Mouse (Mus musculus) lung, embryonic 16.5 days (tissue): ENCODE measurements around the gene Por. TPM values are rescaled to one million over a fixed set of nuclear protein-coding genes. Genes with fewer than 3 reads are reported as not detected.

ENCODE experiments used
- ATAC-seq: fragments of 200-750 bp; cut with Nextera tagmentation; 2 replicates; pipeline ENCODE4 v1.8.0; 2017; ENCODE audit warnings: low read depth, mild to moderate bottlenecking, moderate library complexity
- H3K27ac ChIP-seq: fragments of 300-500 bp; sonication (generic); 2 replicates; pipeline ENCODE4 v1.5.1; 2014; ENCODE audit warnings: mild to moderate bottlenecking, control low read depth, low read length
- H3K27me3 ChIP-seq: fragments of 300-500 bp; sonication (generic); 2 replicates; pipeline ENCODE4 v1.6.1; 2014; ENCODE audit warnings: low read depth, low read length, mixed read lengths; ENCODE audit not compliant: control insufficient read depth, insufficient read depth
- H3K36me3 ChIP-seq: fragments of 300-500 bp; sonication (generic); 2 replicates; pipeline ENCODE4 v1.6.1; 2014; ENCODE audit warnings: low read length; ENCODE audit not compliant: control insufficient read depth, insufficient read depth
- H3K4me1 ChIP-seq: fragments of 300-500 bp; sonication (generic); replicated peaks from 2 replicates; pipeline ENCODE4 v1.6.1; 2014; ENCODE audit warnings: low read length, mixed read lengths; ENCODE audit not compliant: control insufficient read depth, insufficient read depth
- H3K4me2 ChIP-seq: fragments of 300-500 bp; sonication (generic); 2 replicates; pipeline ENCODE4 v1.6.1; 2014; ENCODE audit warnings: low read depth, low read length, control low read depth
- H3K4me3 ChIP-seq: fragments of 300-500 bp; sonication (generic); 2 replicates; pipeline ENCODE4 v1.5.1; 2014; ENCODE audit warnings: mild to moderate bottlenecking, low read length, control low read depth
- H3K9ac ChIP-seq: fragments of 300-500 bp; sonication (generic); 2 replicates; pipeline ENCODE4 v1.6.1; 2014; ENCODE audit warnings: low read length, control low read depth
- H3K9me3 ChIP-seq: fragments of 300-500 bp; sonication (generic); 2 replicates; pipeline ENCODE4 v1.6.1; 2016; ENCODE audit warnings: low read length; ENCODE audit not compliant: control insufficient read depth
- WGBS: fragments of 180-500 bp; shearing (Covaris S2); extraction: QIAGEN DNeasy Blood & Tissue Kit; methylation state at CpG from one replicate; pipeline ENCODE4 v1.1.7; 2014; 5-methylcytosine and 5-hydroxymethylcytosine counted together
- polyA plus RNA-seq: library from polyadenylated mRNA; unstranded; fragments of >200 nt; fragmentation: Nextera tagmentation; extraction: Ambion mirVana; gene quantifications from 2 replicates; pipeline ENCODE4 v1.2.1, GENCODE M21; 2015

Por gene
- polyA plus RNA-seq, 1 experiment from 2014 or later, result 77.4 TPM

DNA sequence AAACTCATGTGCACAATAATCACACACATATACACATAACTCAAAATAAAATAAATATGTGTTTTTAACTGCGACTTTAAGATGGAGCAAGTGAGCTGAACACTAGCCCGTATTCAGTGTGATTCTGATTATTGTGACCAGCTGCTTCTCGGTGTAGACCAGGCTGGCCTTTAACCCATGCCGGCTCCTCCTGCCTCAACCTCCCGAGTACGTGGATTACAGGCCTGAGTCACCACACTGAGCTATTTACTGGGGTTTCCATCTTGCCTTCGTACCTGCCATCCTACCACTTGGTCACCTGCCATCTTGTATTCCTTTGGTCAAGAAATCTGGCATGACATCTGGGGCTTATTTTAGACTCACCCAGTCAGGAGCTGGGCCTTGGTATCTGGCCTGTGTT is 33.6 kb downstream of the Por start:
- peaks cover 2% of the 10 kb centered on the region; the same call in 1 of the 2 replicates for H3K36me3 ChIP-seq
- H3K4me3 ChIP-seq, result no peak overlapping the region
- peaks cover 7% of the 10 kb centered on the region for H3K4me1 ChIP-seq
- H3K27me3 ChIP-seq, result no peaks in the 10 kb centered on the region
- H3K9ac ChIP-seq, result no peak overlapping the region
- no peaks in the 10 kb centered on the region for H3K9me3 ChIP-seq
- 93% methylated on average over 7 of the region's 7 CpGs for WGBS
- H3K4me2 ChIP-seq, result no peak overlapping the region
- no peak for ATAC-seq
- no peak overlapping the region for H3K27ac ChIP-seq

DNA sequence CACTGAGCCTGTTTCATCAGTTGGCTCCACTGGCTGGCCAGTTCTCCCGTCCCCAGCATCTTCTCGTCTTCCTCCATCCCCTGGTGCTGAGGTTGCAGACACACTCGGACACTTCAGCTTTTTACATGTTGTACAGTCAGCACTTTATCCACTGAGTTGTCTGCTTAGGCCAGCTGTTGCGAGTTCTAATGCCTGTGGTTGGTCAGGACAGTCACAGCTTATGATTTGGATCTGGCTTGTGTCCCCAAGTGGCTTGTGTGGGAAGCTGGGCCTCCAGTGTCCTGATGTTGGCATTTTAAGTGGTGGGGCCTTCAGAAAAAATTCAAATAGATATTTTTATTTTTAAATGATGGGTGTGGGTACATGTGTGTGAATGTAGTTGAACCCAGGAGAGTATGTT is 35.5 kb downstream of the Por start:
- H3K36me3 ChIP-seq, result peaks cover 4% of the 10 kb centered on the region; the same call in 1 of the 2 replicates
- no peak for ATAC-seq
- H3K27me3 ChIP-seq, result no peaks in the 10 kb centered on the region
- no peak overlapping the region for H3K9ac ChIP-seq
- no peak overlapping the region for H3K4me3 ChIP-seq
- no peak overlapping the region for H3K4me2 ChIP-seq
- no peak overlapping the region for H3K27ac ChIP-seq
- peaks cover 7% of the 10 kb centered on the region for H3K4me1 ChIP-seq
- H3K9me3 ChIP-seq, result no peaks in the 10 kb centered on the region
- WGBS, result 89% methylated on average over 4 of the region's 4 CpGs

DNA sequence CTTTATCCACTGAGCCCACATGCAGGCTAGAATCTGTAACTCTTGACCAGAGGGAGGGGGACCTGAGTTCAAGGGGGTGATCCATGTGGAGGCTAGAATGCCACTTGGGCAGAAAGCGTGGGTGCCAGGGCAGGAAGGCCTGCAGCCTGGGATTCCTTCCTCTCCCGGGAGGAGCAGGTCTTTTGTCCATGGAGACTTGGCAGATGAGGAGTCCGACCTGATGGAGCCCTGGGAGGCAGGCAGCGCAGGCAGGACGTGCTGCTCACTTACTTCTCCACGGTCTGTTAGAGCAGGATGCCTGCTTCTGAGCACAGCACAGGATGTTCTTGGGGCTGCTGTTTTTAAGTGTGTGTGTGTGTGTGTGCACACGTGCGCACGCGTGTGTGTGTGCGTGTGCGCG is 37.2 kb downstream of the Por start:
- H3K4me1 ChIP-seq, result peaks cover 7% of the 10 kb centered on the region
- WGBS, result 93% methylated on average over 13 of the region's 13 CpGs
- no peak for ATAC-seq
- peaks cover 4% of the 10 kb centered on the region; the same call in 1 of the 2 replicates for H3K36me3 ChIP-seq
- H3K9ac ChIP-seq, result no peak overlapping the region
- H3K4me3 ChIP-seq, result no peak overlapping the region
- no peak overlapping the region for H3K4me2 ChIP-seq
- no peaks in the 10 kb centered on the region for H3K9me3 ChIP-seq
- no peaks in the 10 kb centered on the region for H3K27me3 ChIP-seq
- no peak overlapping the region for H3K27ac ChIP-seq

GRCm38 (mm10) chr5:135707855-135708254 is 38.0 kb downstream of the Por start:
- no peak overlapping the region for H3K4me3 ChIP-seq
- no peaks in the 10 kb centered on the region for H3K9me3 ChIP-seq
- peaks cover 2% of the 10 kb centered on the region for H3K4me1 ChIP-seq
- peaks cover 4% of the 10 kb centered on the region; the same call in 1 of the 2 replicates for H3K36me3 ChIP-seq
- 55% methylated on average over 1 of the region's 1 CpGs for WGBS
- H3K9ac ChIP-seq, result no peak overlapping the region
- no peak overlapping the region for H3K4me2 ChIP-seq
- ATAC-seq, result no peak
- H3K27me3 ChIP-seq, result no peaks in the 10 kb centered on the region
- H3K27ac ChIP-seq, result no peak overlapping the region

DNA sequence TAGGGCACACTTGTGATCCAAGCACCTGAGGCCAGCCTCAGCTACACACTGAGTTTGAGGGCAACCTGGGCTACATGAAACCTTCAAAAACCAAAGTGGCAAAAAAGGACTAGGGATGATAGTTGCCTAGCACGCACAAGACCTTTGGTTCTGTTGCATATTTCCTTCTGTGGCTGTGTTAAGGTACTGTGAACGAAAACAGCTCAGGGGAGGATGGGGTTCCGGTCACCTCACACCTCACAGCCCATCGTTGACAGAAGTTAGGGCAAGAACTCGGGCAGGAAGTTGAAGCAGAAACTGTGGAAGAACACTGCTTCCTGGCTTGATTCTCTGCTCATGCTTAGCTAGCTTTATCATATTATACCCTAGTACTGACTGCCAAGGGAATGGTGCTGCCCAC is 39.9 kb downstream of the Por start:
- no peak overlapping the region for H3K27ac ChIP-seq
- H3K36me3 ChIP-seq, result peaks cover 4% of the 10 kb centered on the region; the same call in 1 of the 2 replicates
- H3K4me2 ChIP-seq, result no peak overlapping the region
- H3K27me3 ChIP-seq, result no peaks in the 10 kb centered on the region
- peaks cover 13% of the 10 kb centered on the region for H3K4me1 ChIP-seq
- no peaks in the 10 kb centered on the region for H3K9me3 ChIP-seq
- no peak overlapping the region for H3K4me3 ChIP-seq
- ATAC-seq, result no peak
- 87% methylated on average over 5 of the region's 5 CpGs for WGBS
- H3K9ac ChIP-seq, result no peak overlapping the region

DNA sequence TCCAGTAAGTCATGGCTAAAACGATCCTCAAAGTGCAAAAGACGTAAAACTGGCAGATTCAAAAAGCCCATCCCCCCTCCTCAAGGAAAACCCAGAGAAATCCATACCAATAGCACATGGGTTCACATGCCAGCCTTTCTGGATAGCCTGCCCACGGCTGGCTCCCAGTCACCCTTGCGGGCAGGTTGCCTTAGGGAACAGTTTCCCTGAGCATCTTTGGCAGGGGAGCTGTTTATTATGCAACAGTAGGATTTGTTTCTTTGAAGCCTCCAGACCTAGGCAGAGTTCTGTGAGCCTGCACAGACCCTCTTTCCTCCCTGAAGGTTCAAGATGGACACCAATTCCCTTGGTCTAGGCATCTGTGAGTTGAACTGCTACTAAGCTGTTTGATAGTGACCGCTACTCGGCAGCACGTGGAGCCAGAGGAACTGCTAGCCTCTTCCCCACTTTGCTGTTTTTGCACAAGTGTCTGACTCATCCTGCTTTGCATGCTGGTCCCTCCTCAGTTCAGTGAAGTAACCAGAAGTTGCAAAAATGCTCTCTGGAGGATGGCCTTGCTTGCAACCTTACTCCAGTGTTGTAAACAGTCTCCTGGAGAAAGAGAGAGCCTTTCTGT is 40.9 kb downstream of the Por start:
- ATAC-seq, result no peak
- Histone ChIP-seq H3K4me2 (no peak overlapping the region), H3K4me1 (peaks cover 13% of the 10 kb centered on the region), H3K27ac (no peak overlapping the region), H3K9me3 (no peaks in the 10 kb centered on the region), H3K4me3 (no peak overlapping the region), H3K9ac (no peak overlapping the region), H3K36me3 (peaks cover 4% of the 10 kb centered on the region; the same call in 1 of the 2 replicates), H3K27me3 (no peaks in the 10 kb centered on the region)
- WGBS, result 75% methylated on average over 7 of the region's 7 CpGs

- no peak for ATAC-seq
- Histone ChIP-seq H3K27me3 (no peaks in the 10 kb centered on the region), H3K4me2 (no peak overlapping the region), H3K9me3 (no peaks in the 10 kb centered on the region), H3K4me1 (peaks cover 13% of the 10 kb centered on the region), H3K9ac (no peak overlapping the region), H3K36me3 (peaks cover 9% of the 10 kb centered on the region), H3K4me3 (no peak overlapping the region), H3K27ac (no peak overlapping the region)
- 84% methylated on average over 13 of the region's 13 CpGs for WGBS
Observed at GRCm38 (mm10) chr5:135711582-135712355, 41.9 kb downstream of the Por start.

GRCm38 (mm10) chr5:135712803-135713202 is 43.0 kb downstream of the Por start:
- Histone ChIP-seq H3K27ac (no peak overlapping the region), H3K27me3 (no peaks in the 10 kb centered on the region), H3K4me1 (peaks cover 13% of the 10 kb centered on the region), H3K9ac (no peak overlapping the region), H3K36me3 (peaks cover 7% of the 10 kb centered on the region), H3K9me3 (no peaks in the 10 kb centered on the region), H3K4me3 (no peak overlapping the region), H3K4me2 (no peak overlapping the region)
- 40% methylated on average over 4 of the region's 4 CpGs for WGBS
- no peak for ATAC-seq

DNA sequence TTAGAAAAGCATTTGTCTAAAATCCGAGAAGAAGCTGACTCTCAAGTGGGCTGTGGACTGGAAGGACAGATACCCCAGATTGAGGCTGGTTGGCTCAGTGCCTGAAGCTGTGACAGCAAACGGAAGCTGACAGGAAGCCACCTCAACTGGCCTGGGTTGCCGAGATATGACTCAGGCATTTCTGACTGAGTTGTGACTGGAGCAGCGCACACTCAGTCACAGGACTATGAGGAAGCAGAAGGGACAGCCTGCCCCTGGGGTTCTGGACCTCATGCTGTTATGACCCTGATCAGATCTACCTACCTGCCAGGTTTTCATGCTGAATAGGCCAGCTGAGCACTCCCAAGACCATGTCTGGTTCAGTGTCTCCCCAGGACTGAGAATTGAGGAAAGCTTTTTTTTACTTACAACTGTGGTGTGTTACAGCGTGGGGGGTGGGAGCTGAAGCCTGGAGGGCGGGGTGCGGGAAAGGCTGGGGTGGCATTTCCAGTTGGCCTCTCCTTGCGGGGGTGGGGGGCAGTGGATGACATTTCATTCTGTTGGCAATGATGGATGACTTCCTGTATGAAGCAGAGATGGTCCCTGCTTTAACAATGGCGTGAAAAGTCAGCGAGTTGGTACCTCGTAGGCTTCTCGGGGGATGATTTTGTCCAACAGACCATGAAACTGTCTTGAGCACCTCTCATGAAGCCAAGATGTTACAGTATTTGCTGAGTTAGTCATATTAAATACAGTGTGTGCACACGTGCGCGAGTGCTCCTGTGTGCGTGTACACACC is 43.8 kb downstream of the Por start:
- peak; percentile 77 for ATAC-seq
- H3K9ac ChIP-seq, result no peak overlapping the region
- H3K36me3 ChIP-seq, result peaks cover 7% of the 10 kb centered on the region
- H3K4me2 ChIP-seq, result no peak overlapping the region
- H3K4me1 ChIP-seq, result peaks cover 13% of the 10 kb centered on the region
- WGBS, result 40% methylated on average over 16 of the region's 16 CpGs
- H3K27ac ChIP-seq, result no peak overlapping the region
- H3K4me3 ChIP-seq, result no peak overlapping the region
- H3K9me3 ChIP-seq, result no peaks in the 10 kb centered on the region
- no peaks in the 10 kb centered on the region for H3K27me3 ChIP-seq
